ENCODE assay signal across 19 mouse cellular contexts in genomic region chr12:59076996-59077395, GRCm38 (mm10).
"Had no signal": no experiment of that assay in that cellular context is flagged by ENCODE, and none has a peak within 500 bp of the region (broad histone marks: within the 10 kb centered on the region; RNA-seq: fewer than 3 reads in every experiment).

No protein-coding gene starts in this region.

- H3K9me3 ChIP-seq: midbrain, embryonic 10.5 days; midbrain, embryonic 12.5 days; neural tube, embryonic 13.5 days; neural tube, embryonic 15.5 days; stomach, embryonic 15.5 days had no signal

- H3K4me1 ChIP-seq: midbrain, embryonic 10.5 days; midbrain, embryonic 12.5 days; neural tube, embryonic 13.5 days; neural tube, embryonic 15.5 days; stomach, embryonic 15.5 days had no signal

- H3K4me3 ChIP-seq: midbrain, embryonic 10.5 days; midbrain, embryonic 12.5 days; myocyte; neural tube, embryonic 13.5 days; neural tube, embryonic 15.5 days; stomach, embryonic 15.5 days had no signal

- H3K27ac ChIP-seq: midbrain, embryonic 10.5 days; midbrain, embryonic 12.5 days; neural tube, embryonic 13.5 days; neural tube, embryonic 15.5 days; stomach, embryonic 15.5 days had no signal

- DNase-seq: lung, adult 18-20 months; lung, embryonic 14.5 days; lung, postnatal 10 days; lung, postnatal 4 days; midbrain, embryonic 14.5 days; retina, postnatal 1 day; right cerebral cortex, adult 18-20 months; right cerebral cortex, postnatal 25 days; right cerebral cortex, postnatal 4 days; thymus, adult 18-20 months; thymus, postnatal 14 days; thymus, postnatal 36 days had no signal

- H3K27me3 ChIP-seq: midbrain, embryonic 12.5 days; neural tube, embryonic 13.5 days; neural tube, embryonic 15.5 days; stomach, embryonic 15.5 days had no signal

- ATAC-seq: midbrain, embryonic 16.5 days had no signal
